Mouse (Mus musculus): ENCODE data around the gene Dnmt1.

The Dnmt1 gene

GRCm38 (mm10) chr9:20916160-20916559 lies 43.5 kb downstream of the Dnmt1 start:
- WGBS, result 81% methylated on average over 4 of the region's 4 CpGs

GRCm38 (mm10) chr9:20909948-20910347 lies 49.7 kb downstream of the Dnmt1 start:
- WGBS, result 40% methylated on average over 9 of the region's 9 CpGs

- WGBS, result 51% methylated on average over 6 of the region's 6 CpGs
Observed at GRCm38 (mm10) chr9:20902174-20902491, 57.6 kb downstream of the Dnmt1 start.

GRCm38 (mm10) chr9:20901466-20902173 lies 58.1 kb downstream of the Dnmt1 start:
- WGBS, result 15% methylated on average over 13 of the region's 13 CpGs

- 3% methylated on average over 34 of the region's 34 CpGs for WGBS
Observed at GRCm38 (mm10) chr9:20898511-20899073, 61.1 kb downstream of the Dnmt1 start, which contains the start of gene Eif3g. Eif3g (minus strand) TSS chr9:20898623.

- WGBS, result 5% methylated on average over 36 of the region's 39 CpGs
Observed at GRCm38 (mm10) chr9:20897736-20898510, 61.8 kb downstream of the Dnmt1 start.

- WGBS, result 97% methylated on average over 9 of the region's 9 CpGs
Observed at GRCm38 (mm10) chr9:20895382-20895781, 64.3 kb downstream of the Dnmt1 start.

- WGBS, result 88% methylated on average over 15 of the region's 15 CpGs
Observed at GRCm38 (mm10) chr9:20894629-20895028, 65.1 kb downstream of the Dnmt1 start.

GRCm38 (mm10) chr9:20893590-20894343 lies 65.9 kb downstream of the Dnmt1 start:
- 85% methylated on average over 13 of the region's 13 CpGs for WGBS

GRCm38 (mm10) chr9:20893069-20893468 lies 66.6 kb downstream of the Dnmt1 start:
- WGBS, result 48% methylated on average over 5 of the region's 5 CpGs

GRCm38 (mm10) chr9:20892104-20892653 lies 67.5 kb downstream of the Dnmt1 start:
- 53% methylated on average over 5 of the region's 5 CpGs for WGBS

- WGBS, result 76% methylated on average over 26 of the region's 26 CpGs
Observed at GRCm38 (mm10) chr9:20891339-20892103, 68.2 kb downstream of the Dnmt1 start.

GRCm38 (mm10) chr9:20890411-20890810 lies 69.3 kb downstream of the Dnmt1 start:
- 94% methylated on average over 5 of the region's 5 CpGs for WGBS

- 81% methylated on average over 29 of the region's 29 CpGs for WGBS
Observed at GRCm38 (mm10) chr9:20889185-20890141, 70.2 kb downstream of the Dnmt1 start.

- under 1% methylated on average over 30 of the region's 30 CpGs for WGBS
Observed at GRCm38 (mm10) chr9:20888386-20888765, 71.3 kb downstream of the Dnmt1 start.

GRCm38 (mm10) chr9:20887704-20888385 lies 71.8 kb downstream of the Dnmt1 start, which contains the start of gene Ppan:
Ppan (plus strand) TSS chr9:20888175.
- WGBS, result under 1% methylated on average over 43 of the region's 43 CpGs

- WGBS, result 80% methylated on average over 6 of the region's 6 CpGs
Observed at GRCm38 (mm10) chr9:20887191-20887590, 72.5 kb downstream of the Dnmt1 start.

GRCm38 (mm10) chr9:20886563-20886962 lies 73.1 kb downstream of the Dnmt1 start:
- WGBS, result 83% methylated on average over 2 of the region's 2 CpGs

- 92% methylated on average over 13 of the region's 13 CpGs for WGBS
Observed at GRCm38 (mm10) chr9:20879097-20879792, 80.4 kb downstream of the Dnmt1 start, which contains the start of gene Angptl6. Angptl6 (minus strand) TSS chr9:20879727.
